Mouse (Mus musculus) liver, embryonic 14 days (tissue): ENCODE measurements around the gene Hilpda. TPM values are rescaled to one million over a fixed set of nuclear protein-coding genes. Genes with fewer than 3 reads are reported as not detected.

ENCODE experiments used
- polyA plus RNA-seq: library from polyadenylated mRNA; depleted of rRNA; stranded (reverse); fragments of >200 nt; gene quantifications from 2 replicates; pipeline ENCODE4 v1.2.3, GENCODE M21; 2012; rRNA removed

Hilpda gene
- 10.2 and 12.2 TPM in 2 replicates for polyA plus RNA-seq

DNA sequence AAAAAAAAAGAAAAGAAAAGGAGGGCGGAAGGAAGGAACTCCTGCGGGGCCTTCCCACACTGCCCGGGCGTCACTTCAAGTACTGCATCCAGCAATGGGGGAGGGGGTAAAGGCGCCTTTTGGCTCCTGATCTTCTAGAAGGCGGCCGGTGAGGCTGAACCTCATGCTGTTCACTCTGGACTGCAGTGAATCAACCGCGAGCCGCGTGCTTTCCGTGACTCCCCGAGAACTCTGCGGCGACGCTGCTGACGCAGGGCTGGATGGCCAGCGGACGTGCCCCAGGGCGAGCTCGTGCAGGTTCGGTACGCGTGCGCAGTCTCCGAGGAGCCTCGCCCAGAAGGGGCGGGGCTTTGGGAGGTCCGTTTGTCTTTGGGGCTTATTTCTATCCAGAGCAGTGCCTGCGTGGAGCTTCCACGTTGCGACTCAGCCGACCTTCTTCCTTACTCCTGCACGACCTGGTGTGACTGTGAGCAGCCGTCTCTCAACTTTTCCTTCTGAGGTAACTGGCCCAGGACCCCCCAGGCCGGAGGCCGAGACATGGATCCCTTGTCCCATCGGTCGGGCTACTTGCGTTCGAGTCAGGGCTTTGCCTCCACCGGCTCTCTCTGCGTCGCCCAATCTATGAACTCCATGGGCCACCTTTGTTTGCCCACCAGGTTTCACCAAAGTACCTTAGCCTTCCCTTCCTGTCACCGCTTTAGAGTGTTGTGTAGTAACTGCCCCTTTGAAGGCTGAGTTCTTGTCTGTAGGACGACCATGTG lies at the start of gene Hilpda:
TSS of gene Hilpda (plus strand) at position 177 of the 761 bp plus-strand sequence.

DNA sequence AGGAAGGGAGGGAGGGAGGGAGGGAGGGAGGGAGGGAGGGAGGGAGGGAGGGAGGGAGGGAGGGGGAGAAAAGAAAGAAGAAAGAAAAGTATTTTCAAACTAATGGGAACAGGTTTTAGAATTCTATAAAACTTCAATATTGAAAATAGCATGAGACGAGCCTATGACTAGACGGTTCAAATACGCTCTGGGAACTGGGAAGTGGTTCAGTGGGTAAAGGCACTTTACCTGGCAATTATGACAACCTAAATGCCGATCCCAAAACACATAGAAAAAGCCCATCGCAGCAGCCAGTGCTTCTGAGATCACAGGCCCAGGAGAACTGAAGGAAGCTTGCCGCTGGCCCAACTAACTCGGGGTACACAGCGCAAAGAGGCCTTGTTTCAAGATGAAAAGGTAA lies 7.0 kb downstream of the Hilpda start, which contains the start of gene Fam71f2:
TSS of gene Fam71f2 (plus strand) at position 301 of the 400 bp plus-strand sequence.

DNA sequence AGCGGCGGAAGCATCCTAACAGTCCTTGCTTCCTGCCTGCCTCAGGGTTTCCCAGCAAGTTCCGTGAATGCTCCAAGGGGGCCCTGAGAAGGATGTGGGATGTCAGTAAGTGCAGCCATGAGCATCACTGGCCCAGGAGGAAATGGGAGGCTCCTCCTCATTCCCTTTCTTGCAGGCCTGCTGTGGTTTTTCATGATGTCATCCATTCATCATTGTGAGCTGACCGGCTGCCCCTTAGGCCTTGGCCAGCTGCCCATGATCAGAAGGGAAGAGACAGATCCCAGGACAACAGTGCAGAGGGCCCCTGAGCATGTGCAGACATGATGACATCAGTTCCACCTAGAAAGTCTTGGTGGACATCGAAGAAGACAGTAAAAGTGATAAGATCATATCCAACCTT lies 46.6 kb downstream of the Hilpda start, which contains the start of gene Fam71f1:
TSS of gene Fam71f1 (plus strand) at position 262 of the 400 bp plus-strand sequence.

Other genes with a start within 250 kb of the Hilpda start
- gene Lep, start 212.3 kb upstream of the Hilpda start, polyA plus RNA-seq, result not detected in 2 replicates
- gene Rbm28, start 107.5 kb upstream of the Hilpda start, polyA plus RNA-seq, result 13.5 and 14.6 TPM in 2 replicates
- gene Prrt4, start 92.9 kb upstream of the Hilpda start, polyA plus RNA-seq, result 0.01 and 0.05 TPM in 2 replicates
- 4.4 and 4.9 TPM in 2 replicates for gene Impdh1, start 56.1 kb upstream of the Hilpda start, polyA plus RNA-seq
- 0.26 and 0.28 TPM in 2 replicates for gene Fam71f2, start 7.1 kb downstream of the Hilpda start, polyA plus RNA-seq
- not detected in 2 replicates for gene Fam71f1, start 46.7 kb downstream of the Hilpda start, polyA plus RNA-seq
- gene Calu, start 75.6 kb downstream of the Hilpda start, polyA plus RNA-seq, result 52.8 and 56.2 TPM in 2 replicates
- not detected in 2 replicates for gene Opn1sw, start 116.0 kb downstream of the Hilpda start, polyA plus RNA-seq
- gene Ccdc136, start 123.8 kb downstream of the Hilpda start, polyA plus RNA-seq, result 0.22 and 0.26 TPM in 2 replicates
- gene Flnc, start 160.8 kb downstream of the Hilpda start, polyA plus RNA-seq, result 0.24 and 0.70 TPM in 2 replicates
- gene Atp6v1f, start 195.2 kb downstream of the Hilpda start, polyA plus RNA-seq, result 105 and 114 TPM in 2 replicates
- 0.07 TPM in 1 of 2 replicates, not detected in the other for gene Atp6v1fnb, start 198.9 kb downstream of the Hilpda start, polyA plus RNA-seq
- 1.8 and 1.9 TPM in 2 replicates for gene Kcp, start 235.5 kb downstream of the Hilpda start, polyA plus RNA-seq